Mouse (Mus musculus): ENCODE measurements around the gene Enpp1. TPM values are rescaled to one million over a fixed set of nuclear protein-coding genes. Genes with fewer than 3 reads are reported as not detected.

The Enpp1 gene
- polyA plus RNA-seq, 1 experiment from 2014 or later, result 2.8 TPM

GRCm38 (mm10) chr10:24642796-24643580 is 69.0 kb downstream of the Enpp1 start:
- WGBS, result 89% methylated on average over 11 of the region's 11 CpGs

GRCm38 (mm10) chr10:24641416-24642140 is 70.4 kb downstream of the Enpp1 start:
- Histone ChIP-seq H3K4me3 (no peak overlapping the region), H3K4me1 (replicated peaks) (peaks cover 3% of the 10 kb centered on the region; the same call in 1 of the 2 replicates), H3K9ac (no peak overlapping the region), H3K9me3 (no peaks in the 10 kb centered on the region), H3K27me3 (no peaks in the 10 kb centered on the region), H3K27ac (no peak overlapping the region), H3K36me3 (no peaks in the 10 kb centered on the region), H3K4me2 (no peak overlapping the region)
- WGBS, result 70% methylated on average over 14 of the region's 14 CpGs
- ATAC-seq (ENCODE audit: low FRiP score), result no peak

More at GRCm38 (mm10) chr10:24642796-24643580, 69.0 kb downstream of the Enpp1 start:
- Histone ChIP-seq H3K4me2 (no peak overlapping the region), H3K27ac (no peak overlapping the region), H3K9me3 (no peaks in the 10 kb centered on the region), H3K9ac (no peak overlapping the region), H3K4me1 (replicated peaks) (peaks cover 3% of the 10 kb centered on the region; the same call in 1 of the 2 replicates), H3K27me3 (no peaks in the 10 kb centered on the region), H3K36me3 (no peaks in the 10 kb centered on the region), H3K4me3 (no peak overlapping the region)
- no peak for ATAC-seq (ENCODE audit: low FRiP score)

- no peaks in the 10 kb centered on the region for H3K36me3 ChIP-seq
- H3K4me1 ChIP-seq (replicated peaks), result peaks cover 3% of the 10 kb centered on the region; the same call in 1 of the 2 replicates
- no peak overlapping the region for H3K27ac ChIP-seq
- H3K4me3 ChIP-seq, result no peak overlapping the region
- H3K27me3 ChIP-seq, result no peaks in the 10 kb centered on the region
- 82% methylated on average over 6 of the region's 6 CpGs for WGBS
- no peaks in the 10 kb centered on the region for H3K9me3 ChIP-seq
- H3K4me2 ChIP-seq, result no peak overlapping the region
- no peak overlapping the region for H3K9ac ChIP-seq
- ATAC-seq (ENCODE audit: low FRiP score), result no peak
Observed at GRCm38 (mm10) chr10:24640186-24640875, 71.6 kb downstream of the Enpp1 start.

GRCm38 (mm10) chr10:24639596-24639995 is 72.4 kb downstream of the Enpp1 start:
- H3K27ac ChIP-seq, result no peak overlapping the region
- no peak overlapping the region for H3K4me3 ChIP-seq
- H3K4me1 ChIP-seq (replicated peaks), result peaks cover 3% of the 10 kb centered on the region; the same call in 1 of the 2 replicates
- no peaks in the 10 kb centered on the region for H3K27me3 ChIP-seq
- 77% methylated on average over 7 of the region's 7 CpGs for WGBS
- no peaks in the 10 kb centered on the region for H3K9me3 ChIP-seq
- H3K9ac ChIP-seq, result no peak overlapping the region
- no peak for ATAC-seq (ENCODE audit: low FRiP score)
- H3K36me3 ChIP-seq, result no peaks in the 10 kb centered on the region
- H3K4me2 ChIP-seq, result no peak overlapping the region

GRCm38 (mm10) chr10:24638306-24639070 is 73.5 kb downstream of the Enpp1 start:
- H3K27ac ChIP-seq, result no peak overlapping the region
- H3K4me1 ChIP-seq (replicated peaks), result peaks cover 3% of the 10 kb centered on the region; the same call in 1 of the 2 replicates
- no peaks in the 10 kb centered on the region for H3K27me3 ChIP-seq
- no peak for ATAC-seq (ENCODE audit: low FRiP score)
- H3K4me3 ChIP-seq, result no peak overlapping the region
- WGBS, result 68% methylated on average over 10 of the region's 10 CpGs
- H3K9ac ChIP-seq, result no peak overlapping the region
- no peaks in the 10 kb centered on the region for H3K36me3 ChIP-seq
- no peak overlapping the region for H3K4me2 ChIP-seq
- no peaks in the 10 kb centered on the region for H3K9me3 ChIP-seq

GRCm38 (mm10) chr10:24636986-24637385 is 75.0 kb downstream of the Enpp1 start:
- H3K36me3 ChIP-seq, result no peaks in the 10 kb centered on the region
- H3K4me2 ChIP-seq, result no peak overlapping the region
- no peak overlapping the region for H3K9ac ChIP-seq
- no peaks in the 10 kb centered on the region for H3K9me3 ChIP-seq
- H3K27me3 ChIP-seq, result no peaks in the 10 kb centered on the region
- peaks cover 3% of the 10 kb centered on the region; the same call in 1 of the 2 replicates for H3K4me1 ChIP-seq (replicated peaks)
- no peak overlapping the region for H3K4me3 ChIP-seq
- 85% methylated on average over 2 of the region's 2 CpGs for WGBS
- ATAC-seq (ENCODE audit: low FRiP score), result no peak
- no peak overlapping the region for H3K27ac ChIP-seq

GRCm38 (mm10) chr10:24635884-24636283 is 76.1 kb downstream of the Enpp1 start:
- no peak overlapping the region for H3K4me2 ChIP-seq
- no peaks in the 10 kb centered on the region for H3K36me3 ChIP-seq
- no peak for ATAC-seq (ENCODE audit: low FRiP score)
- WGBS, result 92% methylated on average over 10 of the region's 10 CpGs
- no peak overlapping the region for H3K27ac ChIP-seq
- H3K27me3 ChIP-seq, result no peaks in the 10 kb centered on the region
- no peak overlapping the region for H3K4me3 ChIP-seq
- H3K9ac ChIP-seq, result no peak overlapping the region
- H3K4me1 ChIP-seq (replicated peaks), result peaks cover 3% of the 10 kb centered on the region; the same call in 1 of the 2 replicates
- no peaks in the 10 kb centered on the region for H3K9me3 ChIP-seq

GRCm38 (mm10) chr10:24635331-24635815 is 76.6 kb downstream of the Enpp1 start:
- Histone ChIP-seq H3K9ac (no peak overlapping the region), H3K9me3 (no peaks in the 10 kb centered on the region), H3K4me1 (replicated peaks) (peaks cover 3% of the 10 kb centered on the region; the same call in 1 of the 2 replicates), H3K4me2 (no peak overlapping the region), H3K27ac (no peak overlapping the region), H3K36me3 (no peaks in the 10 kb centered on the region), H3K27me3 (no peaks in the 10 kb centered on the region), H3K4me3 (no peak overlapping the region)
- ATAC-seq (ENCODE audit: low FRiP score), result no peak
- 89% methylated on average over 11 of the region's 11 CpGs for WGBS

GRCm38 (mm10) chr10:24634288-24634687 is 77.7 kb downstream of the Enpp1 start:
- H3K4me2 ChIP-seq, result no peak overlapping the region
- no peak overlapping the region for H3K4me3 ChIP-seq
- peaks cover 3% of the 10 kb centered on the region; the same call in 1 of the 2 replicates for H3K4me1 ChIP-seq (replicated peaks)
- ATAC-seq (ENCODE audit: low FRiP score), result no peak
- no peaks in the 10 kb centered on the region for H3K36me3 ChIP-seq
- WGBS, result 82% methylated on average over 9 of the region's 9 CpGs
- no peak overlapping the region for H3K27ac ChIP-seq
- H3K27me3 ChIP-seq, result no peaks in the 10 kb centered on the region
- no peak overlapping the region for H3K9ac ChIP-seq
- H3K9me3 ChIP-seq, result no peaks in the 10 kb centered on the region

- H3K4me2 ChIP-seq, result no peak overlapping the region
- no peak overlapping the region for H3K9ac ChIP-seq
- no peak overlapping the region for H3K4me3 ChIP-seq
- no peaks in the 10 kb centered on the region for H3K4me1 ChIP-seq (replicated peaks)
- 92% methylated on average over 5 of the region's 5 CpGs for WGBS
- H3K9me3 ChIP-seq, result no peaks in the 10 kb centered on the region
- no peaks in the 10 kb centered on the region for H3K36me3 ChIP-seq
- H3K27ac ChIP-seq, result no peak overlapping the region
- H3K27me3 ChIP-seq, result 0 out of 2 replicates have a peak, but pooled peaks cover 4% of the 10 kb centered on the region
- ATAC-seq (ENCODE audit: low FRiP score), result peak; percentile 55; the same call in 1 of the 2 replicates
Observed at GRCm38 (mm10) chr10:24631122-24631521, 80.8 kb downstream of the Enpp1 start.

GRCm38 (mm10) chr10:24630469-24631081 is 81.4 kb downstream of the Enpp1 start:
- peak overlapping the region; percentile 35 for H3K4me2 ChIP-seq
- WGBS, result 27% methylated on average over 18 of the region's 18 CpGs
- no peaks in the 10 kb centered on the region for H3K9me3 ChIP-seq
- 0 out of 2 replicates have a peak, but pooled peaks cover 4% of the 10 kb centered on the region for H3K27me3 ChIP-seq
- H3K9ac ChIP-seq, result no peak overlapping the region
- H3K4me3 ChIP-seq, result no peak overlapping the region
- ATAC-seq (ENCODE audit: low FRiP score), result peak; percentile 62; the same call in 1 of the 2 replicates
- H3K36me3 ChIP-seq, result no peaks in the 10 kb centered on the region
- H3K4me1 ChIP-seq (replicated peaks), result no peaks in the 10 kb centered on the region
- H3K27ac ChIP-seq, result no peak overlapping the region
